Mouse (Mus musculus): ENCODE measurements around the gene Dhrs2. TPM values are rescaled to one million over a fixed set of nuclear protein-coding genes. Genes with fewer than 3 reads are reported as not detected.

Gene Dhrs2
- total and polyA plus RNA-seq, 3 experiments: 0.27 TPM; not detected in 2

GRCm38 (mm10) chr14:55253580-55253979 is 31.8 kb downstream of the Dhrs2 start:
- Histone ChIP-seq H3K27ac (no peak overlapping the region), H3K27me3 (ENCODE audit: control insufficient read depth, insufficient read depth, low read length) (no peaks in the 10 kb centered on the region), H3K4me1 (ENCODE audit: control insufficient read depth, insufficient read depth, low read length) (no peaks in the 10 kb centered on the region), H3K79me2 (replicated peaks; ENCODE audit: control insufficient read depth, insufficient read depth, low read length) (no peaks in the 10 kb centered on the region), H3K9ac (ENCODE audit: low read depth, low read length) (no peak overlapping the region), H3K36me3 (ENCODE audit: control insufficient read depth, insufficient read depth, low read length) (no peaks in the 10 kb centered on the region), H3K4me3 (no peak overlapping the region)
- DNase-seq: no peak
- intact Hi-C loops (cut with DNase I): no loop called here
- TF ChIP-seq CTCF (IDR thresholded peaks at IDR 0.05) (no peak), POLR2A (IDR thresholded peaks at IDR 0.05; ENCODE audit: insufficient read depth, low read depth, low read length) (no peak), EP300 (IDR thresholded peaks at IDR 0.05; ENCODE audit: insufficient read depth, low read depth, low read length) (no peak)
- WGBS: 45% methylated on average over 4 of the region's 4 CpGs

- 73% methylated on average over 6 of the region's 6 CpGs for WGBS
- no peak overlapping the region for H3K27ac ChIP-seq
- no peaks in the 10 kb centered on the region for H3K27me3 ChIP-seq (ENCODE audit: control insufficient read depth, insufficient read depth, low read length)
- intact Hi-C loops (cut with DNase I): no loop called here
- no peak overlapping the region for H3K4me3 ChIP-seq
- TF ChIP-seq POLR2A (IDR thresholded peaks at IDR 0.05; ENCODE audit: insufficient read depth, low read depth, low read length) (no peak), EP300 (IDR thresholded peaks at IDR 0.05; ENCODE audit: insufficient read depth, low read depth, low read length) (no peak), CTCF (IDR thresholded peaks at IDR 0.05) (no peak)
- DNase-seq: no peak
- H3K79me2 ChIP-seq (replicated peaks; ENCODE audit: control insufficient read depth, insufficient read depth, low read length): no peaks in the 10 kb centered on the region
- H3K4me1 ChIP-seq (ENCODE audit: control insufficient read depth, insufficient read depth, low read length): no peaks in the 10 kb centered on the region
- no peak overlapping the region for H3K9ac ChIP-seq (ENCODE audit: low read depth, low read length)
- H3K36me3 ChIP-seq (ENCODE audit: control insufficient read depth, insufficient read depth, low read length): no peaks in the 10 kb centered on the region
These were observed 33.6 kb downstream of the Dhrs2 start for GRCm38 (mm10) chr14:55255443-55255842.

GRCm38 (mm10) chr14:55271158-55271557 is 49.4 kb downstream of the Dhrs2 start:
- Histone ChIP-seq H3K4me1 (ENCODE audit: control insufficient read depth, insufficient read depth, low read length) (no peaks in the 10 kb centered on the region), H3K27me3 (ENCODE audit: control insufficient read depth, insufficient read depth, low read length) (no peaks in the 10 kb centered on the region), H3K4me3 (no peak overlapping the region), H3K79me2 (replicated peaks; ENCODE audit: control insufficient read depth, insufficient read depth, low read length) (no peaks in the 10 kb centered on the region), H3K9ac (ENCODE audit: low read depth, low read length) (no peak overlapping the region), H3K36me3 (ENCODE audit: control insufficient read depth, insufficient read depth, low read length) (no peaks in the 10 kb centered on the region), H3K27ac (no peak overlapping the region)
- intact Hi-C loops (cut with DNase I): loop anchor here (1.0 to 5.0 kb wide), 2 partner anchors 91 to 167 kb away; no protein-coding TSS in a partner anchor
- peak; percentile 13 to 34 for DNase-seq
- WGBS: 23% methylated on average over 3 of the region's 3 CpGs
- TF ChIP-seq EP300 (IDR thresholded peaks at IDR 0.05; ENCODE audit: insufficient read depth, low read depth, low read length) (no peak), CTCF (IDR thresholded peaks at IDR 0.05) (peak; percentile 70), POLR2A (IDR thresholded peaks at IDR 0.05; ENCODE audit: insufficient read depth, low read depth, low read length) (no peak)

GRCm38 (mm10) chr14:55273023-55273422 is 51.2 kb downstream of the Dhrs2 start:
- Histone ChIP-seq H3K27ac (no peak overlapping the region), H3K27me3 (ENCODE audit: control insufficient read depth, insufficient read depth, low read length) (no peaks in the 10 kb centered on the region), H3K4me1 (ENCODE audit: control insufficient read depth, insufficient read depth, low read length) (no peaks in the 10 kb centered on the region), H3K4me3 (no peak overlapping the region), H3K36me3 (ENCODE audit: control insufficient read depth, insufficient read depth, low read length) (no peaks in the 10 kb centered on the region), H3K9ac (ENCODE audit: low read depth, low read length) (no peak overlapping the region), H3K79me2 (replicated peaks; ENCODE audit: control insufficient read depth, insufficient read depth, low read length) (no peaks in the 10 kb centered on the region)
- DNase-seq: no peak
- 74% methylated on average over 4 of the region's 4 CpGs for WGBS
- intact Hi-C loops (cut with DNase I): loop anchor here (5.0 kb wide), 1 partner anchor 89 kb away; no protein-coding TSS in a partner anchor
- no peak for TF ChIP-seq EP300 (IDR thresholded peaks at IDR 0.05; ENCODE audit: insufficient read depth, low read depth, low read length)
- TF ChIP-seq CTCF (IDR thresholded peaks at IDR 0.05): no peak
- TF ChIP-seq POLR2A (IDR thresholded peaks at IDR 0.05; ENCODE audit: insufficient read depth, low read depth, low read length): no peak

DNA sequence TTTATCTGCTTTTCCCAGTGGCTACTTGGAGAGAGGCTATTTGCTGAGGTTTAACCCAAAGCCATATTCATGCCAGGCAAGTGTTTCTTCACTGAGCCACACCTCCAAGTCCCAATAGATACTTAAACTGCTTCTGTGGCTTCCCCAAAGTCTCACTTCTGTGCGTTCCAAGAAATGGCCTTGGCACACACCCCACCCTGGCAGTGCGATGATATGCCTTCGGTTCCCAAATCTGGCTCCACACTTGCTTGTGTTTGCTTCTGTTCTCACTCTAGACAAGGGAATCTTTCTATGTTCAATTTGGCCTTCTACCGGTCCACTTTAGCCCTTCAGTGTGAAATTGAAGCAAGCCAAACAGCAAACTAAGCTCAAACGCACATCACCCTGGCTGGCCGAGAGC is 53.0 kb downstream of the Dhrs2 start:
- Histone ChIP-seq H3K79me2 (replicated peaks; ENCODE audit: control insufficient read depth, insufficient read depth, low read length) (no peaks in the 10 kb centered on the region), H3K27me3 (ENCODE audit: control insufficient read depth, insufficient read depth, low read length) (no peaks in the 10 kb centered on the region), H3K36me3 (ENCODE audit: control insufficient read depth, insufficient read depth, low read length) (no peaks in the 10 kb centered on the region), H3K27ac (no peak overlapping the region), H3K4me3 (no peak overlapping the region), H3K4me1 (ENCODE audit: control insufficient read depth, insufficient read depth, low read length) (no peaks in the 10 kb centered on the region), H3K9ac (ENCODE audit: low read depth, low read length) (no peak overlapping the region)
- 50% methylated on average over 6 of the region's 6 CpGs for WGBS
- intact Hi-C loops (cut with DNase I): loop anchor here (5.0 kb wide), 1 partner anchor 87 kb away; no protein-coding TSS in a partner anchor
- TF ChIP-seq POLR2A (IDR thresholded peaks at IDR 0.05; ENCODE audit: insufficient read depth, low read depth, low read length) (no peak), EP300 (IDR thresholded peaks at IDR 0.05; ENCODE audit: insufficient read depth, low read depth, low read length) (no peak), CTCF (IDR thresholded peaks at IDR 0.05) (no peak)
- DNase-seq: no peak

- H3K79me2 ChIP-seq (replicated peaks; ENCODE audit: control insufficient read depth, insufficient read depth, low read length): no peaks in the 10 kb centered on the region
- H3K9ac ChIP-seq (ENCODE audit: low read depth, low read length): no peak overlapping the region
- DNase-seq: no peak
- H3K36me3 ChIP-seq (ENCODE audit: control insufficient read depth, insufficient read depth, low read length): no peaks in the 10 kb centered on the region
- intact Hi-C loops (cut with DNase I): no loop called here
- TF ChIP-seq CTCF (IDR thresholded peaks at IDR 0.05) (no peak), POLR2A (IDR thresholded peaks at IDR 0.05; ENCODE audit: insufficient read depth, low read depth, low read length) (no peak), EP300 (IDR thresholded peaks at IDR 0.05; ENCODE audit: insufficient read depth, low read depth, low read length) (no peak)
- H3K27ac ChIP-seq: no peak overlapping the region
- no peaks in the 10 kb centered on the region for H3K27me3 ChIP-seq (ENCODE audit: control insufficient read depth, insufficient read depth, low read length)
- no peak overlapping the region for H3K4me3 ChIP-seq
- no peaks in the 10 kb centered on the region for H3K4me1 ChIP-seq (ENCODE audit: control insufficient read depth, insufficient read depth, low read length)
- WGBS: 69% methylated on average over 7 of the region's 7 CpGs
These were observed 57.7 kb downstream of the Dhrs2 start for GRCm38 (mm10) chr14:55279322-55280069.

Other genes starting within 250 kb of the Dhrs2 start
- not detected for gene Gm17428, start 245.1 kb upstream of the Dhrs2 start, total RNA-seq (2021)
- not detected in 2 replicates for gene Gm17428, start 245.1 kb upstream of the Dhrs2 start, polyA plus RNA-seq (2012; rRNA removed)
- gene Myh7, start 227.4 kb upstream of the Dhrs2 start, total RNA-seq (2021): 1,000 to 10,000 TPM; 1,935 to 2,240 TPM
- gene Myh7, start 227.4 kb upstream of the Dhrs2 start, polyA plus RNA-seq (2012; rRNA removed): 19.8 and 29.5 TPM in 2 replicates
- 10 to 100 TPM; 25.9 to 28.9 TPM for gene Ngdn, start 206.6 kb upstream of the Dhrs2 start, total RNA-seq (2021)
- gene Ngdn, start 206.6 kb upstream of the Dhrs2 start, polyA plus RNA-seq (2012; rRNA removed): 10.1 and 19.6 TPM in 2 replicates
- gene Zfhx2, start 129.7 kb upstream of the Dhrs2 start, total RNA-seq (2021): 1 to 10 TPM; 3.9 to 4.1 TPM
- 1.1 and 1.3 TPM in 2 replicates for gene Zfhx2, start 129.7 kb upstream of the Dhrs2 start, polyA plus RNA-seq (2012; rRNA removed)
- gene Thtpa, start 127.2 kb upstream of the Dhrs2 start, total RNA-seq (2021): 10 to 100 TPM; 10.7 to 13.4 TPM
- 8.2 and 9.7 TPM in 2 replicates for gene Thtpa, start 127.2 kb upstream of the Dhrs2 start, polyA plus RNA-seq (2012; rRNA removed)
- 1 to 10 TPM; 5.3 to 5.6 TPM for gene Ap1g2, start 115.4 kb upstream of the Dhrs2 start, total RNA-seq (2021)
- 8.2 and 10.2 TPM in 2 replicates for gene Ap1g2, start 115.4 kb upstream of the Dhrs2 start, polyA plus RNA-seq (2012; rRNA removed)
- gene Jph4, start 105.1 kb upstream of the Dhrs2 start, total RNA-seq (2021): under 1 TPM in 1 of 2 experiments, not detected in 1; 0.23 TPM
- 0.25 and 0.32 TPM in 2 replicates for gene Jph4, start 105.1 kb upstream of the Dhrs2 start, polyA plus RNA-seq (2012; rRNA removed)